Mouse (Mus musculus): ENCODE data around the gene Spata46.

The Spata46 gene

DNA sequence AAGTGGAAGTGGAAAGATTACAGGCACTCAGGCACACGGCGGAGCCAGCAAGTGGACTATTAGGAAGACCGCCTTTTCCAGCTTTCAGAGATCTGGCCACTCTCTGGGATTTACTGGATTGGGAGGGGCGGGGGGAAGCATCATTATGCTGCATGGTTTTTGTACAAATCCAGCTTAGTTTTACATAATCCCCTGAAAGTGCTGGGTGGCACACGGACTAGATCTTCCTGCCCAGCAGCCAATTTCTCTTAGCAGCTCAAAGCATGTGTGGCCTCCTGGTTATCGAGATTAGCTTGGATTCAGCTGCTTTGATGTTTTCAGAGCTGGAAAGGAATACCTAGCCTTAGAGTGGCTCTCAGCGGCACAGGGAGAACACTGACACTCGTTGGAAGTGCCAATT, 34.5 kb downstream of the Spata46 start:
- no peak for DNase-seq

DNA sequence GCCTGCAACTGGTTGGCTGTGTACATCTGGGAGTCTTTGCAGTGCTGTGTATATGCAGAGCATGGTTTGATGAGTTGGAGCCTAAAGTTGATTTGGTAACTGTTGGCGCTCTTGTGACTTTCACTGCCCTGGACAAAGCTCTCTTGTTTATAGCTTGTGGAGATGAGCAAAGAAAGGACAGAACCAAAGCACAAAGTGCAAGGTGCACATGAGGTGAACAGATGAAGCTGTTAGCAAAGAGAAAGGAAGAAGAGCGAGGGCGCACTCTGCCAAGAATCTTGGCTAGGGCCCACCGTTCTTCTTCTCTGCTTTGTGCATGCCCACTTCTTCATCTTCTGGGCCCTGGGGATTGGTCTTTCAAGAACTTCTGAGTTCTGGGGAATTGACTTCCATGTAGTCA, 35.3 kb downstream of the Spata46 start:
- no peak for DNase-seq

GRCm38 (mm10) chr1:170346266-170346665, 37.7 kb downstream of the Spata46 start:
- no peak for DNase-seq

GRCm38 (mm10) chr1:170351080-170351479, 42.5 kb downstream of the Spata46 start:
- no peak for DNase-seq

DNA sequence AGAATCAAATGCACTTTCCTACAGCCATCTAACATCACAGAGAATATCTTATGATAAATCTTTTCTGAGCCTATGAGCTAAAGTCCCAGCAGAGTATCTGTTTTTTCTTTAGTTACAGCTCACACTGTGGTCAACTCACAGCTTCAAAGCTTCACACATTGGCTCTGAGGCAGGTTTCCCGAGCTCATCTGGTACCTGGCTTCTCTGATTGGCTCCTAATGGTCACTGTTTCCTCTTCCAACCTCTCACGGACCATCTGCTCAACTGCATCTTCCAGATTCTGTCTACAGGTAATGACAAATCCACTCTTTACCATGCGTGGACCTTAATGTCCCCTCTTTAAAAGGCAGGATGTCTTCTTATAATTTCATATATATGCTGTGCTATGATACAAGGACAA, 44.7 kb downstream of the Spata46 start:
- DNase-seq, result no peak

GRCm38 (mm10) chr1:170360183-170360915, 51.7 kb downstream of the Spata46 start:
- no peak for DNase-seq
